1 mouse cellular context compared by ENCODE assay signal in genomic region chr6:122270152-122270551, GRCm38 (mm10).
TF ChIP-seq lines count a peak whose summit lies in the region.

No protein-coding gene starts in this region.

TF ChIP-seq in MEL, 35 proteins besides CTCF, POLR2A, EP300 and RAD21 (continued from another document):
- TF ChIP-seq POLR2AphosphoS2 (IDR thresholded peaks at IDR 0.05; ENCODE audit: low read length) (no peak), HCFC1 (IDR thresholded peaks at IDR 0.05; ENCODE audit: low read depth, low read length) (0 out of 2 replicates have a peak, but pooled peaks have one; percentile 20), GATA1 (IDR thresholded peaks at IDR 0.05; ENCODE audit: low read depth, low read length) (peak; percentile 35; the same call in 1 of the 2 replicates), MAFK (IDR thresholded peaks at IDR 0.05; ENCODE audit: borderline replicate concordance, low read depth, low read length) (no peak), NRF1 (IDR thresholded peaks at IDR 0.05; ENCODE audit: insufficient read depth, low read depth, low read length, poor library complexity, severe bottlenecking) (0 out of 2 replicates have a peak, but pooled peaks have one; percentile 34), ETS1 (IDR thresholded peaks at IDR 0.05; ENCODE audit: low read depth, low read length) (peak; percentile 59), MXI1 (IDR thresholded peaks at IDR 0.05; ENCODE audit: low read depth, low read length) (peak; percentile 52; the same call in 1 of the 2 replicates), MAX (IDR thresholded peaks at IDR 0.05; ENCODE audit: low read length) (peak; percentile 69), SIN3A (IDR thresholded peaks at IDR 0.05; ENCODE audit: low read length) (0 out of 2 replicates have a peak, but pooled peaks have one; percentile 27), GABPA (IDR thresholded peaks at IDR 0.05; ENCODE audit: low read depth, low read length) (no peak)
